Mouse (Mus musculus) intestine, embryonic 15.5 days (tissue): ENCODE measurements around the gene Clhc1. TPM values are rescaled to one million over a fixed set of nuclear protein-coding genes. Genes with fewer than 3 reads are reported as not detected.
"Not testable (repeated sequence)": the region's sequence is repeated elsewhere in the genome, so short reads cannot be mapped to it uniquely, and the experiment has no call there.

Experiments
- ATAC-seq: fragments of 200-750 bp; cut with Nextera tagmentation; 2 replicates; pipeline ENCODE4 v1.8.0; 2017; ENCODE audit warnings: moderate TSS enrichment, moderate library complexity
- H3K27ac ChIP-seq: fragments of 300-500 bp; sonication (generic); 2 replicates; pipeline ENCODE4 v1.5.1; 2015; ENCODE audit warnings: mild to moderate bottlenecking, inconsistent platforms
- H3K27me3 ChIP-seq: fragments of 300-500 bp; sonication (generic); replicated peaks from 2 replicates; pipeline ENCODE4 v1.6.1; 2015; ENCODE audit warnings: inconsistent platforms
- H3K36me3 ChIP-seq: fragments of 300-500 bp; sonication (generic); 2 replicates; pipeline ENCODE4 v1.6.1; 2015; ENCODE audit warnings: inconsistent platforms
- H3K4me1 ChIP-seq: fragments of 300-500 bp; sonication (generic); replicated peaks from 2 replicates; pipeline ENCODE4 v1.6.1; 2015; ENCODE audit warnings: inconsistent platforms
- H3K4me2 ChIP-seq: fragments of 300-500 bp; sonication (generic); replicated peaks from 2 replicates; pipeline ENCODE4 v1.6.1; 2015; ENCODE audit warnings: mild to moderate bottlenecking, inconsistent platforms
- H3K4me3 ChIP-seq: fragments of 300-500 bp; sonication (generic); replicated peaks from 2 replicates; pipeline ENCODE4 v1.5.1; 2015; ENCODE audit warnings: inconsistent platforms
- H3K9ac ChIP-seq: fragments of 300-500 bp; sonication (generic); 2 replicates; pipeline ENCODE4 v1.6.1; 2015; ENCODE audit warnings: inconsistent platforms
- H3K9me3 ChIP-seq: fragments of 300-500 bp; sonication (generic); 2 replicates; pipeline ENCODE4 v1.6.1; 2016; ENCODE audit warnings: inconsistent platforms
- WGBS: fragments of 180-500 bp; shearing (Covaris S2); methylation state at CpG from one replicate; pipeline ENCODE4 v1.1.7; 2015; 5-methylcytosine and 5-hydroxymethylcytosine counted together
- polyA plus RNA-seq: library from polyadenylated mRNA; unstranded; fragments of >200 nt; fragmentation: Nextera tagmentation; extraction: Ambion mirVana; gene quantifications from 2 replicates; pipeline ENCODE4 v1.2.1, GENCODE M21; 2015

Gene Clhc1
- polyA plus RNA-seq, 1 experiment from 2014 or later = not detected

- no peak overlapping the region for H3K4me3 ChIP-seq
- H3K27me3 ChIP-seq = no peaks in the 10 kb centered on the region
- H3K4me1 ChIP-seq = 0 out of 2 replicates have a peak, but pooled peaks cover 4% of the 10 kb centered on the region
- no peak for ATAC-seq
- no peak overlapping the region for H3K9ac ChIP-seq
- 85% methylated on average over 3 of the region's 3 CpGs for WGBS
- peaks cover 12% of the 10 kb centered on the region for H3K36me3 ChIP-seq
- H3K27ac ChIP-seq = no peak overlapping the region
- no peaks in the 10 kb centered on the region for H3K9me3 ChIP-seq
- H3K4me2 ChIP-seq = no peak overlapping the region
These were observed 3.4 kb upstream of the Clhc1 start for GRCm38 (mm10) chr11:29544225-29544945.

GRCm38 (mm10) chr11:29545150-29545752 is 2.5 kb upstream of the Clhc1 start:
- not testable (repeated sequence) for H3K9ac ChIP-seq, H3K9me3 ChIP-seq, H3K4me1 ChIP-seq, H3K27ac ChIP-seq, H3K4me2 ChIP-seq, ATAC-seq, H3K4me3 ChIP-seq, H3K27me3 ChIP-seq
- 88% methylated on average over 4 of the region's 4 CpGs for WGBS
- H3K36me3 ChIP-seq = peaks cover 10% of the 10 kb centered on the region

- not testable (repeated sequence) for H3K27ac ChIP-seq
- Histone ChIP-seq H3K9ac (0 out of 2 replicates have a peak overlapping the region, but pooled peaks have one; percentile 78), H3K4me3 (peak overlapping the region; percentile 69; the same call in 1 of the 2 replicates)
These were observed 1.5 kb upstream of the Clhc1 start for GRCm38 (mm10) chr11:29546297-29546696.

GRCm38 (mm10) chr11:29546762-29547161 is 988 bp upstream of the Clhc1 start:
- WGBS = 12% methylated on average over 2 of the region's 2 CpGs
- no peak for ATAC-seq

More at GRCm38 (mm10) chr11:29546297-29546696, 1.5 kb upstream of the Clhc1 start:
- not testable (repeated sequence) for H3K27me3 ChIP-seq, ATAC-seq, H3K4me1 ChIP-seq, H3K9me3 ChIP-seq
- peaks cover 10% of the 10 kb centered on the region for H3K36me3 ChIP-seq
- peak overlapping the region; percentile 50 for H3K4me2 ChIP-seq
- WGBS = 94% methylated on average over 2 of the region's 2 CpGs

GRCm38 (mm10) chr11:29547249-29547751 is 450 bp upstream of the Clhc1 start:
- Histone ChIP-seq H3K9ac (peak overlapping the region; percentile 78), H3K27ac (peak overlapping the region; percentile 72), H3K4me3 (peak overlapping the region; percentile 69), H3K9me3 (no peaks in the 10 kb centered on the region), H3K27me3 (no peaks in the 10 kb centered on the region), H3K4me2 (peak overlapping the region; percentile 50), H3K36me3 (peaks cover 8% of the 10 kb centered on the region), H3K4me1 (0 out of 2 replicates have a peak, but pooled peaks cover 4% of the 10 kb centered on the region)
- under 1% methylated on average over 27 of the region's 27 CpGs for WGBS
- ATAC-seq = peak; percentile 18

More at GRCm38 (mm10) chr11:29546762-29547161, 988 bp upstream of the Clhc1 start:
- Histone ChIP-seq H3K4me3 (peak overlapping the region; percentile 69), H3K36me3 (peaks cover 10% of the 10 kb centered on the region), H3K4me1 (0 out of 2 replicates have a peak, but pooled peaks cover 4% of the 10 kb centered on the region), H3K9ac (peak overlapping the region; percentile 78), H3K4me2 (peak overlapping the region; percentile 50), H3K9me3 (no peaks in the 10 kb centered on the region), H3K27ac (no peak overlapping the region), H3K27me3 (no peaks in the 10 kb centered on the region)

GRCm38 (mm10) chr11:29548504-29549424 is 1.0 kb downstream of the Clhc1 start:
- 0 out of 2 replicates have a peak, but pooled peaks have one; percentile 21 for ATAC-seq
- Histone ChIP-seq H3K4me2 (peak overlapping the region; percentile 70), H3K4me3 (peak overlapping the region; percentile 69), H3K27me3 (no peaks in the 10 kb centered on the region), H3K27ac (no peak overlapping the region; the same call in 1 of the 2 replicates), H3K9ac (peak overlapping the region; percentile 78), H3K36me3 (peaks cover 7% of the 10 kb centered on the region), H3K4me1 (0 out of 2 replicates have a peak, but pooled peaks cover 4% of the 10 kb centered on the region), H3K9me3 (no peaks in the 10 kb centered on the region)
- 22% methylated on average over 23 of the region's 23 CpGs for WGBS

GRCm38 (mm10) chr11:29549425-29549778 is 1.7 kb downstream of the Clhc1 start:
- Histone ChIP-seq H3K36me3 (peaks cover 3% of the 10 kb centered on the region), H3K9ac (no peak overlapping the region), H3K27ac (no peak overlapping the region), H3K4me2 (no peak overlapping the region), H3K4me3 (no peak overlapping the region), H3K9me3 (no peaks in the 10 kb centered on the region), H3K27me3 (no peaks in the 10 kb centered on the region), H3K4me1 (0 out of 2 replicates have a peak, but pooled peaks cover 4% of the 10 kb centered on the region)
- WGBS = 94% methylated on average over 1 of the region's 1 CpGs
- ATAC-seq = no peak

GRCm38 (mm10) chr11:29560452-29560851 is 12.7 kb downstream of the Clhc1 start:
- Histone ChIP-seq H3K27ac (no peak overlapping the region), H3K9ac (no peak overlapping the region), H3K9me3 (no peaks in the 10 kb centered on the region), H3K4me1 (no peaks in the 10 kb centered on the region), H3K4me2 (no peak overlapping the region), H3K36me3 (no peaks in the 10 kb centered on the region), H3K4me3 (no peak overlapping the region), H3K27me3 (no peaks in the 10 kb centered on the region)
- WGBS = 86% methylated on average over 9 of the region's 9 CpGs
- no peak for ATAC-seq

- H3K9ac ChIP-seq = no peak overlapping the region
- H3K36me3 ChIP-seq = no peaks in the 10 kb centered on the region
- no peaks in the 10 kb centered on the region for H3K4me1 ChIP-seq
- no peak overlapping the region for H3K4me2 ChIP-seq
- no peak overlapping the region for H3K4me3 ChIP-seq
- no peak for ATAC-seq
- H3K27ac ChIP-seq = no peak overlapping the region
- no peaks in the 10 kb centered on the region for H3K9me3 ChIP-seq
- 86% methylated on average over 3 of the region's 3 CpGs for WGBS
- H3K27me3 ChIP-seq = no peaks in the 10 kb centered on the region
These were observed 13.2 kb downstream of the Clhc1 start for GRCm38 (mm10) chr11:29560990-29561389.

GRCm38 (mm10) chr11:29563406-29563805 is 15.7 kb downstream of the Clhc1 start:
- Histone ChIP-seq H3K36me3 (no peaks in the 10 kb centered on the region), H3K27me3 (no peaks in the 10 kb centered on the region), H3K4me3 (no peak overlapping the region), H3K27ac (no peak overlapping the region), H3K9ac (no peak overlapping the region), H3K4me1 (no peaks in the 10 kb centered on the region), H3K4me2 (no peak overlapping the region), H3K9me3 (no peaks in the 10 kb centered on the region)
- ATAC-seq = no peak
- 85% methylated on average over 2 of the region's 2 CpGs for WGBS

GRCm38 (mm10) chr11:29571536-29571935 is 23.8 kb downstream of the Clhc1 start:
- no peaks in the 10 kb centered on the region for H3K36me3 ChIP-seq
- H3K27me3 ChIP-seq = no peaks in the 10 kb centered on the region
- WGBS = 36% methylated on average over 3 of the region's 3 CpGs
- H3K4me2 ChIP-seq = no peak overlapping the region
- no peak overlapping the region for H3K27ac ChIP-seq
- no peak for ATAC-seq
- H3K4me1 ChIP-seq = no peaks in the 10 kb centered on the region
- no peak overlapping the region for H3K4me3 ChIP-seq
- no peak overlapping the region for H3K9ac ChIP-seq
- no peaks in the 10 kb centered on the region for H3K9me3 ChIP-seq

GRCm38 (mm10) chr11:29572656-29573055 is 24.9 kb downstream of the Clhc1 start:
- ATAC-seq = no peak
- no peak overlapping the region for H3K4me3 ChIP-seq
- H3K9me3 ChIP-seq = no peaks in the 10 kb centered on the region
- no peak overlapping the region for H3K9ac ChIP-seq
- no peak overlapping the region for H3K4me2 ChIP-seq
- H3K36me3 ChIP-seq = no peaks in the 10 kb centered on the region
- WGBS = 65% methylated on average over 2 of the region's 2 CpGs
- no peak overlapping the region for H3K27ac ChIP-seq
- no peaks in the 10 kb centered on the region for H3K4me1 ChIP-seq
- no peaks in the 10 kb centered on the region for H3K27me3 ChIP-seq
